Mouse (Mus musculus) layer of hippocampus, adult 11-12 months (tissue): ENCODE data around the gene Ralgapa2.

Experiments used
- DNase-seq: peaks from one replicate; pipeline ENCODE4 v3.0.0; 2022; ENCODE audit warnings: low spot score

Ralgapa2 gene

DNA sequence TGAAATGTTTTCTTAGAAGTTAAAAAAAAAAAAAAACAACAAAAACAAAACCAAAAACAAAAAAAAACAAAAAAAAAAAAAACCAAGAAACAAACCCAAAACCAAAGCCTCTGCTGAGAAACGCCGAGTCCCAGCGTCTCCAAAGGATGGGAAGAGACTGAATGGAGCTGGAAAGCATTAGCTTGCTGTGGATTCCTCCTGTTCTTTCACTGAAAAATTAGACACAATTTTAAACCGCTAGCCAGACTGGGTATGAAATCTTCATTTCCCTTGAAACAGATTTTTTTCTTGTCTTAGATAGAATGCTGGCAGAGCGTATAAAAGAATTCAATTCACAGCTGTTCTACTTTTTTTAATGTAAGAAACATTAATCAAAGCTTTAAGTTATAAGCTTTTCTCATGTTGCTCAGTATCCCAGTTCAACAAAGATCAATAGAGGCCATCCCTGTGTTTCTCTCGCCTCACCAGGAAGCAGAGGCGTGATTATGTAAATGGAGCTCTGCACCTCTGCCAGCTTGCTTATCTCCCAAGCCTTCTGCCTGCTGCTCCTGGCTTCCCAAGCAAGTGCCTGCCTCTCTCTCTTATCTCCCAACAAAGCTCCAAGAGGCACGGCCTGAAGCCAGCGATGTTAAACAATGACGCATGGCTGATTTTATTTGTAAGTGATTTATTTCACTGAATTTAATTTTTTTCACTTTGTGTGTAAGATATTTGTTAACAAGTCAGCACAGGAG, 253.2 kb downstream of the Ralgapa2 start:
- DNase-seq: peak; percentile 53

DNA sequence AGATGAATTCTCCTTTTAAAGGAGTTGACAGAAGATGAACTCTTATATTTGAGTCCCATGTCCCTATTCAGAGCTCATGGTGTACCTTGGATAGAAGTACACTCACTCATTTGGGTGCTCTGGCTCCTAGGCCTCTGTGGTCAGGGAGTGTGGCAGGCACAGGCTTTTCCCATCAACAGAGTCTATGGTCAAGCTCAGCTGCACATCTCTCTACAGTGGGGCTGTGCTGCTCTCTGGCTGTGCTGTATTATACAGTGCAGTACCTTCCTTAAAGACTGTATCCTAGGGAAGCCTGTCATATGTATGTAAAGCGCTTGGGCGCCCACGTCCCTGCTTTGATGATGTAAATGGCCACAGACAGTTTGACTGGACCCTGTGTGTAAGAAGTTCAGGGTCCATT, 254.5 kb downstream of the Ralgapa2 start:
- DNase-seq: no peak

DNA sequence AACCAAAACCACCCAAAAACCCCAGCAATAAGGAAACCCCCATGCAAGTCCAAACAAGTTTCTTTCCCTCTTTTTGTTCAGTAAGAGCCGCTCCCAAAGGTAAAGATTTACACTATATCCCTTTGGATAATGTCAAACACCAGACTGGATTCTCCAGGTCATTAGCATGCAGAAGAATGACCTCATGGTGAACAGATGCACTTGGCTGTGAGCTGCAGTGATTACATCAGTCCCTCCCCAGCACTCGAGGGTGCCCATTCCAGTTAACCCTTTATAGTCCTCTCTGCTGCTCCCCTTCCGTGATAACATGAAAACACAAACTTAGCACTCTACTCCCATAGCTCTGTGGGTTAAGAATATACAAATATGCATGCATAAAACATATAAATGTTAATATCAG, 255.1 kb downstream of the Ralgapa2 start:
- DNase-seq: no peak

DNA sequence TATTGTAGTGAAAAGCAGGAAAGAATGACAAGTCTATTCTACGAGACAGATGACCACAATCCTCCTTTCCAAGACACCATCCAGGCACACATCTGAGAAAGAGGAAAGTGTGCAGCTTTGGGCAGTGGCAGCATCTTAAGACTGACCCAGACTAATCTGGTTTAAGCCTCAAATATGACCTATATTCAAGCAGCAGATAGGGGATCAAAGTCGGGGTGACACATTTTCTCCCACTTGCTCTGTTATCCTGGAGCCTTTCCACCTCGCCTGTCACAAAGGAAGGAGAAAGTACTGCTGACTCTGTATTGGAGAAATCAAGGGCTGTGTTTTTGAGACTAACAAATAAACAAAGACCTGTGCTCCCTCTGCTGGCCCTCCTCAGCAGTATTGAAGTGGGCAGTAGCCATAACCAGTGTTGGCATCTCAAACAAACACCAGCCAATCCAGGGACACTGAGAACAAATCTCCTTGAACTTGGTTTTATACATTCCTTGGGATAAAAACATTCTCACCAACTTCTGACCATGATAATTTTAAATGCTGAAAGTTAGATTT, 255.7 kb downstream of the Ralgapa2 start:
- peak; percentile 30 for DNase-seq

DNA sequence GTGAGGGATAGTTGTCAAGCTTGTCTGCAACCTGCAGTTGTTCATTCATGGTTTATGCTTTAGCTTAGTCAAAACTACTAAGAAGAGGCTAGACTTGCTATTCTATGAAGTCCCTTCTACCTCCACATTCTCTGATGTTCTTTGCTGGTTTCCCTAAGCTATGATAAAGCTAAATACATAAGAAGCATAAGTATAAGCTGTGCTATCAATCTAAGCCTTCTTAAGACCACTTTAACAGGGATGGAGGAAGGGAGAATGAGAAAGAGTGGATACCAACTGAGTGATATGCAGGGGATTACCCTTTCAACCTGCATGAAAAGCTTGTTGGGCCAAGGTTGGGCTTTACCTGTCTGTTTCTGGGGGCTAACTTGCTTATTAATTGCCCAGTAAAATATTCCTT, 256.5 kb downstream of the Ralgapa2 start:
- no peak for DNase-seq

DNA sequence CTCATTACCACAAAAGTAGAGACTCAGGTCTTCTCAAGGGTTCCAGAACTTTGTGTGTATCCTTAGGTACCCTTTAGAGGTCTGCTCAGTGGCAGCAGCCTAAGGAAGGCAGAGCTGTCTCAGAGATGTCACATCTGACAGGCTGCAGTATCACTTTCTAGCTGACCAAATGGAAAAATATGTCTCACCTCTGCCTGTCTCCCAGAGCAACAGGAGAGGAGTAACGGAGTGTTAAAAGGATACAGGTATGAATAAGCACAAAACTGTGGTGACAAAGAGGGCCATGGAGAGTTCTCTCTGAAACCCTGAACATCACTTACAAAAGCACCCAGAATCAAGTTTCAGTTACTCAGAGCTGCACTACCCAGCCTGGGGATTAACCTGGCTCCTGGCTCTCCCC, 257.8 kb downstream of the Ralgapa2 start:
- no peak for DNase-seq

DNA sequence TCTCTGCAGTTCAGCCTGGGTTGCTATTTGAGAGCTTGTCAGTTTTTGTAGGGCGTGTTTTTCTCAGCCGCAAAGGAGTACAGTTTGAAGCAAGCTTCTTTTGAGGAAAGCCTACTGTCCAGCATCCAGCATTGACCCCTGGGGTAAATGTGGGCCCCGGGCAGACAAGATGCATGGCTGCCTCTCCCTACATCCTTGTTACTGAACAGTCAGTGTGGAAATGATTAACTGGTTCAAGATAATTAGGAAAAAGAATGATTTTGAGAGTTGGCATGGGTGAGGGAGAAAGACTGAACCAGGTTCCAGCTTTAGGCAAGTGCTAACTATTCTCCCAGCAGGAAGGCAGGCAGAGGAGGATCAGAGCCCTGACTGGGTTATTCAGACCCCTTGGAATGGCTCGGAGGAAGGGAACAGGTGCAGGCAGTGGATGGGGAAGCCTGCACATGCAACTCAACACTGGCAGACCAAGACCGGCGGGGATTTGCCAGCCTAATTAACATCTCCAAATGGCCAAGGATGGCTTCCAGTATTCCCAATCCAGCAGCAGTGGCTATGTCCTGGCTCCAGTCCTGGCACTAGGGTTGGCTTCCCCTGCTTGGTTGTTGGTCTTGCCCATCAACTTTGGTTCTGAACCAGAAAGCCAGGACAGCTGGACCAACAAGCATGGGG, 261.8 kb downstream of the Ralgapa2 start:
- DNase-seq: no peak

DNA sequence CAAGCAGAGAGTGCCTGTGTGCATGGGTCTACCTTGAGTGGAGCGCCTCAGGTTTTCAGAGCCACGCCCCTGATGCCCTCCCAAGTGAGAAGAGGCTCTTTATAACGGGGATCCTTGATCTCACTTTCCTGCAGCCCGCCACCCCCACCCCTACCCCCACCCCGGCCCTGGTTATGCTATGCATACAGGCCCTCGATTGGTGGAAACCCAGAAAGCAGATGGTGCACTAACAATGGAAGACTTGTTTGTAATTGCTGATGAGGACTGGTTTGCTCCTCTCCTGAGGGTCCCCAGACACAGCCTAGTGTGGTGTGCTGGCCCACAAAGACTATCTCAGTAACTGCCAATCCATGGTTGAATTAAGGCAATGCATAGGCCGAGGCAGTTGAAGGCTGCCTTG, 263.1 kb downstream of the Ralgapa2 start:
- no peak for DNase-seq

DNA sequence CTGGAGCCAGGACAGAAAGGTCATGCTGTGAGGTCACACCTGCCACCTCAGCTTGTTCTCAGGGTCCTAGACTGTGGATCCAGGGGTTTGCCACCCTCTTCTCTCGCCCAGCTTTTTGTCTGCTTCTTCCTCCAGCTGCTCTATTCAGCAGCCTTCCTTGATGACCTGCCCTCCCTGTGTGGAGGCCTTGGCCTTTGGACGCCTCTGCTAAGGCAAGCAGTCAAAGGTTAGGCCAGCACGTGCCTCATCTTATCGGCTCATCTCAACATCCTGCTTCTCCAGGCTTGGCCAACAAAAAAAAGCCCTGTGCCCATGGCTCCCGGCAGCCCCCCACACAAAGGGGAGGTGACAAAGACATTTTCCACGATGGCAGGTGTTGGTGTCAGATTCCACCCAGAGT, 264.6 kb downstream of the Ralgapa2 start:
- no peak for DNase-seq

DNA sequence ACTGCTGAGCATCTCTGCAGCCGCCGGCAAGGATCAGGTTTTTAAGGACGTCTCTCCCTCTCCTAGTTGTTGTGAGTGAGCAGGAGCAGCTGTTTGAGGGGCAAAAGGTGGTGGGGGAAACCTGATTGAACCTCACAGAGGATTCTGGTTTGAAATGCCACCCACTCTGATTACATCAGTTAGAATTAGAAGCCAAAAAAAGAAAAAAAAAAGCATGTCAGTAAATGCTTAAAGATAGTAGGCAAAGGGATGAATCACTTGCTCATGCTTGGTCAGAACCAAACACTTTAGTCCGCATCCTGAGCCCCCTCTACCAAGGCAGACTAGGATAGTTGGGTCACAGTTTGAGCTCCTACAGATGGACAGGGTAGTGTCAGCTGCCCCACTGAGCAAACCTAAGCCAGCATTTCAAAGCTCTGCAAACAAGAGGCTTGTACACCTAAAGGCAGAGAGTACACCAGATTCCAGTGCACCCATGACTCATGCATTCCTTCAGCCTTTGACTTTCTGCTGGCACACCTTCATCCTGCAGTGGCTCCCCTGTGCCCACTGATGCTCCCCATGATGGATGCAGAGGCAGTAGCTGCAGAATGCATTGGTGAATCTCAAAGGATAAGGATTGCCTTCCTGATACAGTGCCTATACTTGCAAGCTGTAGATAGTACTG, 265.6 kb downstream of the Ralgapa2 start:
- no peak for DNase-seq

DNA sequence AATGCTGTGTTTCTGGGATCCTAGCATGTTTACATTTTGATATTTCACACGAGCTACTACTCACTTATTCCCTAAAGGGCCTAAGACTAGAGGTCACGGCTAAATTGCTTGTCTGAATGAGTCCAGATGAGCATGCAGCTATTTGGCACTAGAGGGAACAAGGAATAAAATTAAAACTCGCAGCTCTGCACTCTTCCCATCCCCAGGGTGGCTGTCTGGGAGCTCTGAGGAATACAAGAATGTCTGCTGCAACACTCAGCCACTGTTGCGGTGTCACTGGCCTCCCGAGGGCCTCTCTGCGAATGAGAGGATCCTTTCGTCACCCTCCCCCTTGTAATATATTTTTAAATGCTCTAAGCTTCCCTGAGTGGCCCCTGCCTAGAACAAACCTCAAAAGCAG, 266.7 kb downstream of the Ralgapa2 start:
- DNase-seq: no peak

DNA sequence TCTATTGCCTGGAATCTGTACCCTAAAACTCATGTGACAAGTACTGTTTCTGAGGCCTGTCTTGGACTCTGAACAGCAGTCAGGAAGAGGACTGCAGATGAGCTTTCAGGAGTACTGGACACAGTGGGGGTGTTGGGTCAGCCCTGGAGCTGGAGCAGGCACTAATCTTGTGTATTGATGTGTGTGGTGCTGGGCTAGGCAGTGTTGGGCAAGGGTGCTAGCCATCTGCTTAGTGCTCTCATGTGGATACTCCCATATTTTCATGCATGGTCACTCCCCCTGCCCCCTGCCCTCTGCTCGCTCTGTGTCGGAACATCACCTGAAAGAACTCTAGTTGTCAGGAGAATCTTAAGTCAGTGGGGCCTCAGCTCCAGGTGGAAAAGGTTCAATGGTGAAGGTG, 268.1 kb downstream of the Ralgapa2 start:
- DNase-seq: no peak

DNA sequence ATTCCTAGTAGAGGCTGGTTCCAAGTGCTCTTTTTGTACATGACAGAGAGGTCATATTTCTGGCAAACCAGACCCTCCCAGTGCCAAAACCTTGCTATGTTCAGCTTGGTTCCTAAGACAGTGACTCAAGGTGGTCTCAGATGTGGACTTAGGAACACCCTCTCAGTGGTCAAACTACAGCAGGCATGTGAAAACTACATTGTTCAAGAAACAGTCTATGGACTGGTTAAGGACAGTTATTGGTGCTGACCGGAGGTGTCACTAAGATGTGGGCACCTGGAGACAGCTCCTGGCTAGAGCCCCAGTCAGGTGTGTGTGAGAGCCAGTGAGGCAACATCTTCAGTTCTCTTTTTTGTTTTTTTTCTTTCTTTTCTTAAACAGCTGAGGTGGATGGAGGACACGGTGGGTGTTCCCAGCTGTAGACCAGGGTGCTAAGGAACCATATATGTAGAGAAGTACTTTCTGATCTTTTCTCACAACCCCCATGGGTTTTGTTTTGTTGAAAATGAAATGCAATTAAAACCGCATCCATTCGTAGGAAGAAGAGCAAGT, 272.9 kb downstream of the Ralgapa2 start:
- DNase-seq: no peak

DNA sequence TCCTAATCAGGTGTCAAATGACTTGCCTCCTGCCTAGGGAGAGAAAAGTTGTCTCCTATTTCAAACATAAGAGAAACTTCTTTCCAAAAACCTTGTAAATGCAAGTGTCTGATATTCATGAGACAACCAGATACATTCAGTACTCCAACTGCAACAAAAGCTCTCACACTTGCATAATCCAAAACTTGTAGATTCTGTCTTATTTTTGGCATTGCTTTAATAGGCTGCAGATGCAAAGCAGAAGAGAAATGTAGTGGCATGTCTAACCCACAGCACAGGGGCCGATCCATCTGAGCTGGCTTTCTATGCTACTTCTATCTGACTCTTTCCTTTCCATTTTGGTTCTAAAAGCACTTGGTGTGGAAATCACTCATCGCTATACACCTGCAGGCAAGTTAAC, 280.7 kb downstream of the Ralgapa2 start:
- no peak for DNase-seq

DNA sequence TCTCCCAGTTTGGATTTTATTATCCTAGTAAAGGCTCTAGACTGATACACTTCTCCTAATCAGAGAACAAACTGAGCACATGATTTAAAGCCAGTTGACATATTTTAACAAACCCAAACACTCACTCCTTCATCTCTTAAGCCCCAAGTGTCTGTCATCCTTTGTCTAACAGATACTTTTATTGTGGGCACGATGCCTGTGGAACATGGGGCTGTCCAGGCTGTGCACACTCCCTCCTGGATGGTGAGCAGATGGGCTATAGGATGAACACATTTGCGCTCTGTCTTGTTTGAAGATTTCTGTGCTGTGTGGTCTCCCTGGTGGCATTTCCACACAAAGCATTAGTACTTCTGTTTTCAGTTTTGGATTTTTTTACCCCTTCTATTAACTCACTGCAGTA, 283.7 kb downstream of the Ralgapa2 start:
- DNase-seq: no peak

DNA sequence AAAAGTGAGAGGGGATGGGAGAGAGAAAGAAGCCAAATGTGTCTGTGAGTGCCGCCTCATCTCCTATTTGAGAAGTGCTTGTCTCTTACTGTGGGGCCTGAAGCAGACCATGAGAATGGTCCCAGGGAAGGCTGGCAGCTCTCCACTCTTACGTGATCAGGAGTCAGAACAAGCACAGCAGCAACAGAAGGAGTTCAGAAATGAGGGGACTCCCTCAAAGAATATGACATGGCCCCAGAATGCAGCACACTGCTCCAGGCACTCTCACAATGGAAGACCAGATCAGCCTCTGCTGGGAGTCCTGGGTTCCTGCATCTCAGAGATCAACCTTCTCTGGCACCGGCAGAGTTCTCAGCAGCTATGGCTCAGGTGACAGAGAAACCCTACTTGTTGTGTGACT, 284.5 kb downstream of the Ralgapa2 start:
- DNase-seq: no peak

DNA sequence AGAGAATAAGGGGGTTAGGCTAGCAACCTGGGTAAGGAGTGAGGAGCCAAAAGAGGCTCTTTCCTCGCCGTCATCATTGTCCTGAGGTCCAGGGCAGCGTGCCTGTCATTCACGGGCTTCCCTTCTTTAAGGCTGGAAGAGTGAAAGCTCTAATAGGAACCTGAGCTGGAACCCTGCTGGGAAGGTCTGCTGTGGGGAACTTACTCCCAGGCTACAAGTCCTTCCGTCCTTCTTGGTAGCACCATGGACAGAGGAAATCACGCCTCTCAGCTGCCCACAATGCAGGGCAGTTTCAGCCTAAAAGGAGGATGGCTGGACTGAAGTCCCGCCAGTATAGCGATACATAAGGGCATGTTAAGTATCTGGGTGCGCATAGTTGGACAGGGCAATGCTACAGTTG, 285.7 kb downstream of the Ralgapa2 start:
- no peak for DNase-seq

DNA sequence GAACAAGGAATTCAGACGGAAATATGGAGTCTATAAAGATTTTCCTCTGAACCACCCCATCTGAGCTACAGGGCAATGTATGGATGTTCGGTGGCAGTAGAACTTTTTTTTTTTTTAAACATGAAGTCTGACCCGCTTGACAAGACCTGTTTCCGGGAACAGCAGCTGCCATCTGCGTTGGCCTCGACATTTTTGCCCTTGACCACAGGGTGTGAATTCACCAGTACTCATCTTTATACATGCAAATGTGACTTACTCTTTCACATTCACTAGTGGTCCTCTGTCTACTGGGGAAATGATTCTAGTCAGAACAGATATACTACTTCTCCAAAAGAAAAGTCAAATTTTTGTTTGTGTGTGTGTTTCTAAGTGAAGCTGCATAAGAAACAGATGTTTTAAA, 286.3 kb downstream of the Ralgapa2 start:
- DNase-seq: no peak

DNA sequence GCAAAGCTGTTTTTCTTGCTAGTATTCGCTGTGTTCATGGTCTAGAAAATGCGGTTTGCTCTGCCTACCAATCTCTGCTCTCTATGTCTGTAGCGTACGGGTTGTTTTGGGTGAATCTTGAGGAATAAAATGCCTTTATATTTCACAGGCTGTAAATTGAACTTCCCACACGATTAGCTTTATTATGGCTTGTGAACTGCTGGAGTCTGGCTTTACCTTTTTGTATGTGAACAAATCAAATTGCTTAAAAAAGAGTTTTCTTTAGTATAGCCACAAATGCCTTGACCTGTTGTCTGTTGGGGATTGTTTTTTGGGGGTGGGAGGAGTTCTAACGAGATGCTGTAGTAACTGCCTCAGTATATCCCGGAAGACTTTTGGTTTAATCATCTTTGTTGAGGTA, 288.0 kb downstream of the Ralgapa2 start:
- DNase-seq: no peak

DNA sequence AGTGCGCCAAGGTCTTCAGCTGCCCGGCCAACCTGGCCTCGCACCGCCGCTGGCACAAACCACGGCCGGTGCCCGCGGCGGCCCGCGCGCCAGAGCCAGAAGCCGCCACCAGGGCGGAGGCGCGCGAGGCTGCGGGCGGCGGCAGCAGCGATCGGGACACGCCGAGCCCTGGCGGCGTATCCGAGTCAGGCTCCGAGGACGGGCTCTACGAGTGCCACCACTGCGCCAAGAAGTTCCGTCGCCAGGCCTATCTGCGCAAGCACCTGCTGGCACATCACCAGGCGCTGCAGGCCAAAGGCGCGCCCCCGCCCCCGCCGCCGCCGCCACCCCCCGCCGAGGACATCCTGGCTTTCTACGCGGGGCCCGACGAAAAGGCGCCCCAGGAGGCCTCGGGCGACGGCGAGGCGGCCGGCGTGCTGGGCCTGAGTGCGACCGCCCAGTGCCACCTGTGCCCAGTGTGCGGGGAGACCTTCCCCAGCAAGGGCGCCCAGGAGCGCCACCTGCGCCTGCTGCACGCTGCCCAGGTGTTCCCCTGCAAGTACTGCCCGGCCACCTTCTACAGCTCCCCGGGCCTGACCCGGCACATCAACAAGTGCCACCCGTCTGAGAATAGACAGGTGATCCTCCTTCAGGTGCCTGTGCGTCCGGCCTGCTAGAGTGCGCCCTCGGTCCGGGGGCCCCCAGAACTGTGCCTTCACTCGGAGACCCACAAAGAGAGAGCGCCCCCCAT, 288.8 kb downstream of the Ralgapa2 start:
- no peak for DNase-seq

DNA sequence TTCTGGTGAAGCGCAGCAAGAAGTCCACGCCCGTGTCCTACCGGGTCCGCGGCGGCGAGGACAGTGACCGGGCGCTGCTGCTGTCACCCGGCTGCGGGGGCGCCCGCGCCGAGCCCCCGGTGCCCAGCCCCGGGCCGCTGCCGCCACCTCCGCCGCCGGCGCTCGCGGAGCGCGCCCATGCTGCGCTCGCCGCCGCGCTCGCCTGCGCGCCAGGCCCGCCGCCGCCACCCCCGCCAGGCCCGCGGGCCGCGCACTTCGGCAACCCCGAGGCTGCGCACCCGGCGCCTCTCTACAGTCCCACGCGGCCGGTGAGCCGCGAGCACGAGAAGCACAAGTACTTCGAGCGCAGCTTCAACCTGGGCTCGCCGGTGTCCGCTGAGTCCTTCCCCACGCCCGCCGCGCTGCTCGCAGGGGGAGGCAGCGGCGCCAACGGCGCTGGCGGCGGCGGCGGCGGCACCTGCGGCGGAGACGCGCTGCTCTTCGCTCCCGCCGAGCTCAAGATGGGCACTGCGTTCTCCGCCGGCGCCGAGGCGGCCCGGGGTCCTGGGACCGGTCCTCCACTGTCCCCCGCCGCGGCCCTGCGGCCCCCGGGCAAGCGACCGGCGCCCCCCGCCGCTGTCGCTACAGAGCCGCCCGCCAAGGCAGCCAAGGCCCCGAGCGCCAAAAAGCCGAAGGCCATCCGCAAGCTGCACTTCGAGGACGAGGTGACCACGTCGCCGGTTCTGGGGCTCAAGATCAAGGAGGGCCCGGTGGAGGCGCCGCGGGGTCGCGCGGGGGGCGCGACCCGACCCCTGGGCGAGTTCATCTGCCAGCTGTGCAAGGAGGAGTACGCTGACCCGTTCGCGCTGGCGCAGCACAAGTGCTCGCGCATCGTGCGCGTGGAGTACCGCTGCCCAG, 289.6 kb downstream of the Ralgapa2 start:
- DNase-seq: no peak
